Mouse (Mus musculus): ENCODE measurements around the gene Wfdc6b.
"Not testable (repeated sequence)": the region's sequence is repeated elsewhere in the genome, so short reads cannot be mapped to it uniquely, and the experiment has no call there.

The Wfdc6b gene

DNA sequence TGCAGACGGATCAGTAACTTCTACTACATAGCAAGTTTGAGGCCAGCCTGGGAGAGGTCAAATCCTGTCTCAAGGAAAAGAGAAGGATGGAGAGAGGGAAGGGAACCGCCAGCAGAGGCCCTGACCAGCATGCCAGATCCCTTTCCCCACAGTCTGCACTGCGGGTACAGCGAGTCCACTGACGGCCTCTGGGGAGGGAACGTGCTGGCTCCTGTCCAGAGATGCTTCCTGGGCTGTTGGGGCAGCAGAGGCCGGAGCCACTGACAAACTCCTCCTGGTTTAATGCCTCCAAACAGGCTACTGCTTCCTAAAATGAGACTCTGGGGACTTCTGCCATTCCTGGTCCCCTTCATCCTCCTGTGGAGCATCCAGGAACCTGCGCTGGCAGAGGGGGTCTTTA is at the start of gene Wfdc6b, which contains the start of gene Wfdc8:
Gene Wfdc6b (plus strand): TSS at position 52 of the 400 bp plus-strand sequence.
Gene Wfdc8 (minus strand): TSS at position 156 of the 400 bp plus-strand sequence.
- DNase-seq: not testable (repeated sequence)

DNA sequence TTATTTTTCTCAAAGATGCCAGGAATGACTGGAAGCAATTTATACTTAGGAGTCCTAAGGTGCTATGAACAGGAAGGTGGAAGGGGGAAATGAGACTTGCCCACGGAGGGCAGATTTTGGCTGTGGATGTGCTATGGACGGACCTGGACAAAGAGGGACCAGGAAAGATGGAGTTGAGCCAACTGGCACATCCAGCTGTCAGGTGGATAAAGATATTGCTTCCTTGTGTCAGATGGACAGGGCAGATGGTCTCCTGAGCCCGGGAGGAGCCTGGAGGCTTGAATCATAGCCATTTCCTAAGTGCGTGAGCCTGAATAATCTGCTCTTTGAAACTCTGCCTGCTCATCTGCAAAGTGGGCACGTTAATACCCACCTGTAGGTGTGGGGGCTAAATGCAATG is 49.0 kb upstream of the Wfdc6b start:
- no peak for DNase-seq

GRCm38 (mm10) chr2:164566997-164567396 is 46.3 kb upstream of the Wfdc6b start:
- no peak for DNase-seq

- no peak for DNase-seq
Measured at GRCm38 (mm10) chr2:164567460-164567859, 45.9 kb upstream of the Wfdc6b start.

DNA sequence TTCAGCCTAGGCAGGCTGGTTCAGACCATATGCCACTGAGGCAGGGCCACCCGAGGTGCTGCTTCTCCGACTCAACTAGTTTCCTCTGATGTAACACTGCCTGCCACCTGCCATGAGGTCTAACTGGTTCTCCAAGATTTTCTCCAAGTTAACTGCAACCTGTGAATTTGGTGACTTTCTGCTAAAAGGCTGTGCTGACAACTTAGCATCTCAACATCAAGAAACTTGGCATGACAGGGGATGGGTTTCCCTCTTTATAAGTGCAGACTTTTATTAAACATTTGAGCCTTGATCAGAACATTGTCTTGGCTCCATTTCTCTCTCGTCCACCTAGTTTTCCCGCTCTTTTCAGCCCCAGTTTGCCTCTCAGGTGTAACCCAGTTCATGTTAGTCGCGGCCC is 40.0 kb upstream of the Wfdc6b start, which contains the start of gene Spint3:
Gene Spint3 (minus strand): TSS at position 101 of the 400 bp plus-strand sequence.
- DNase-seq: not testable (repeated sequence)

GRCm38 (mm10) chr2:164585025-164585725 is 28.1 kb upstream of the Wfdc6b start, which contains the start of gene Wfdc6a:
TSS of gene Wfdc6a (minus strand) at chr2:164585447.
- not testable (repeated sequence) for DNase-seq

DNA sequence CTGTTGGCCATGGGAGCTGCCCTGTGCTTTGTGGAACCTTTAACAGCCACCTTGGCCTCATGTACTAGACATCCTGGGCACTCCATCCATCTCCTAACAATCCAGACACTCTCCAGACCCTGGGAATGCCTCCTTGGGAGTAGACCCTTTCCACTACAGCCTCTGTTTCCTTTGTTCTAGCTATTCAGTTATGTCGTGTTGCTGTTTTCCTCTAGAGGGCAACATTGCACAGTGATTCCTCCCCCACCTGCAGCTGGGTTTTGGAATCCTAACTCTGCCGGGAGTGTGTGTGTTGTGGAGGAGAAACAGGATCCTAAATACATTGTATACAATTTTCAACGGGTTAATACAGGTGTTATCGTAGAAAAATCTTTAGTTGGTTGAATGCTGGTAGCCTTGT is 21.3 kb upstream of the Wfdc6b start:
- no peak for DNase-seq

DNA sequence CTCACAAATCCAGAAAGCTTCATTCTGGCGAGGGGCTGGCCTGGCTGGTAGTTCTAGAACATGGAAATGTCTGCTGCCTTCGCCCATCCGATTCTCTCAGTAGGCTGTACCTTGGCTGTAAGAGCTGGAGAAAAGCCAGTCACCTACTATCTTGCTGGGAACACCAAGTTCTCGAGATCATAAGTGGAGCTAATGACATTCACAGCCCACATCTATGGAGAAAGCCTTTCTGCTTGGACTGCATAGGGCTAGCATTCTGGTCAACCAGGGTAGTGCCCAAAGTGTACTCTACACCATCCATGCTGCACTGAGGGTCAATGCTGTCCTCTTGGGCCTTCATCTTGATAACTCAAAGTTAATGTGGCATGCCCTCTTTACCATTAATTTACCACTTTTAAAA is 19.8 kb upstream of the Wfdc6b start, which contains the start of gene Eppin:
Gene Eppin (minus strand): TSS at position 101 of the 400 bp plus-strand sequence.
- no peak for DNase-seq

GRCm38 (mm10) chr2:164600179-164600578 is 13.1 kb upstream of the Wfdc6b start:
- DNase-seq: no peak

DNA sequence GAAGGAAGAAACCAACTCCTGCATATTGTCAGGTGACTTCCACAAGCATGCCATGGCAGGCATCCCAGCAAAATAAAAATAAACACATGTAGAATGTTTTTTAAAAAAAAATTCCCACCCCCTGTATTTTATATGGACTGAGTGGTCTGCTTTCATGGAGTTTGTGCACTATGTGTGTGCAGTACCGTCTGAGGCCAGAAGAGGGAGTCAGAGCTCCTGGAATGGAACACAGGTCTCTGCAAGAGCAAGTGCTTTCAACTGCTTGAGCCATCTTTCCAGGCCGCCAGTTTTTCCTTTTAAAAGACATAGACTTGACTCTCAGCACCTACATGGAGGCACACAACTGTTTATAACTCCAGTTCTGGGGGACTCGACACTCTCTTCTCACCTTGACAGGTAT is 9.8 kb upstream of the Wfdc6b start:
- no peak for DNase-seq

DNA sequence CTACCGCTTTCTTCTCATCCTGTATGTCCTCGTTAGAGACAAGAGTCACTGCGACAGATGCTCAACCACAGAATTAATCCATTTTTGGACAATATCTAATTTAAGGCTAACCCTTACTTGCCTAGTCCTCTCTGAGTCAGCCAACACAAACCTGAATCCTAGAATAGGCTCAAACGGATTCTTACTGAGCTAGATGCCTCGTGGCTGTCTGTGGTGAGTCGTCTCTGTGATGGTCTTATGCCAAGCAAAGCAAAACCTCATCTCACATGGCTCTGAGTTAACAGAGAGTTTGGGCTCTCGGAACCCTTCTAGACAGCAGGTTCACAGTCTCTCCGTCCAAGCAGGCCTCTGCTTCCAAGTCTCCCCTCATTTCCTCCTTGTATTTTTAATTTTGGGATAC is 8.9 kb upstream of the Wfdc6b start:
- DNase-seq: no peak

DNA sequence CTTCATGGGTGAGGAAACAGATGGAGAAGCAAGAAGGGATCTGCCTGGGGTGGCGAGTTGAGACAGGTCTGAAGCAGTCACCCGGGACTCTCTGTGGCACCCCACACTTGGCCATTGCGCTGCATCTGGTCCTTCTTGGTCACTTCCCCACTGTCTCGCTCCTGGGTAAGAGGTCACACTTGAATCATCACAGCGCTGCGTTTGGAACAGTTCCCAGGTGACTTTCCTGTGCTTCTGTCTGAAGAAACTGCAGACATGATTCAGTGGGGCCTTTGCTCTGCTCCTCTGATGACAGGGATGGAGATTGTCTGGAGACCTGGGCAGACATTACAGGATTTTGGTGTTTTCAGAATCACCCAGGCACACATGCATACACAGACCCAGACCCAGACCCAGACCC is 4.5 kb upstream of the Wfdc6b start:
- DNase-seq: no peak

GRCm38 (mm10) chr2:164615386-164615785 is 2.1 kb downstream of the Wfdc6b start:
- no peak for DNase-seq

DNA sequence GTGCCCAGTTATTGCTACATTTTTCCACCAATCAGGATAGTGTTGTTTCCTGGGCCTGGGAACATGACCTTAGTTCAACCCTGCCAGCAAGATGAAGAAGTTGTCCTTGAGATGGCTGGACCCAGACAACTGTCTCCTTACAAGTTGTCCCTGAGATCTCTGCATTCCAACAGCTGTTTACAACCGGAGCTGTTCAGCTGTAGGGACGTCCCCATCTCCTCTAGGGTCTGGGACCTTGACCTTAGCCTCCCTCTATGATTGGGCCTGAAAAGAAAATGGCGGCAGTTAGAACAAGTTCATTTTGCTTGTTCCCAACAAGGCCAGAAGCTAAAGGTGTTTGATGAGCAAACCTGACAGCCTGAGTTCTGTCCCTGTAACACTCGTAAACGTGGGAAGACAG is 5.7 kb downstream of the Wfdc6b start:
- no peak for DNase-seq

DNA sequence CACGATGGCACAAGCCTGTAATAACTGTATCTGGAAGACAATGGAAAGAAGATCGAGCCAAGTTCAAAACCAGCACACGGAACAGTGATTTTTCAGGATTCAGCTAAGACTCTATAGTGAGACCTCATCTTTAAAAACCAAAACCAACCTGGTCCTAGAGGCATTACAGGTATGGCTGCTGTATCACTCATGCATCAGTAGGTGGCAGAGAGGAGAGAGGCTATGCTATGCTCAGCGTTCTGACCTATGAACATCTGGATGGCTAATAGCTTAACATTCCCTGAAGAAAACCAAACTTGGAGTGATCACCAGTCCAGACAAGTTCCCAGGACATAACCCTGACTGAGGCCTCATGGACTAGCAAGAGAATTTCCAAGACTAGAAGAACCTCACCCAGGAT is 8.5 kb downstream of the Wfdc6b start:
- DNase-seq: no peak

- peak; percentile 3 to 17 for DNase-seq
Measured at GRCm38 (mm10) chr2:164635266-164635665, 21.9 kb downstream of the Wfdc6b start.

GRCm38 (mm10) chr2:164638696-164639095 is 25.4 kb downstream of the Wfdc6b start, which contains the start of gene Wfdc16:
TSS of gene Wfdc16 (minus strand) at chr2:164638796.
- DNase-seq: no peak

- DNase-seq: peak in 1 of 2 experiments; percentile 4
Measured at GRCm38 (mm10) chr2:164641129-164641528, 27.8 kb downstream of the Wfdc6b start.

GRCm38 (mm10) chr2:164641881-164642673 is 28.8 kb downstream of the Wfdc6b start:
- no peak for DNase-seq

GRCm38 (mm10) chr2:164655858-164656257 is 42.5 kb downstream of the Wfdc6b start, which contains the start of gene Wfdc10:
TSS of gene Wfdc10 (plus strand) at chr2:164656046.
- DNase-seq: peak; percentile 69 to 72

GRCm38 (mm10) chr2:164656483-164656882 is 43.2 kb downstream of the Wfdc6b start, which contains the start of gene Wfdc9:
TSS of gene Wfdc9 (minus strand) at chr2:164656583.
- no peak for DNase-seq

GRCm38 (mm10) chr2:164664851-164665250 is 51.5 kb downstream of the Wfdc6b start:
- no peak for DNase-seq

Data from B cell, adult 2 months (primary cell).